8 mouse cellular contexts compared by ENCODE assay signal in the genomic region with DNA sequence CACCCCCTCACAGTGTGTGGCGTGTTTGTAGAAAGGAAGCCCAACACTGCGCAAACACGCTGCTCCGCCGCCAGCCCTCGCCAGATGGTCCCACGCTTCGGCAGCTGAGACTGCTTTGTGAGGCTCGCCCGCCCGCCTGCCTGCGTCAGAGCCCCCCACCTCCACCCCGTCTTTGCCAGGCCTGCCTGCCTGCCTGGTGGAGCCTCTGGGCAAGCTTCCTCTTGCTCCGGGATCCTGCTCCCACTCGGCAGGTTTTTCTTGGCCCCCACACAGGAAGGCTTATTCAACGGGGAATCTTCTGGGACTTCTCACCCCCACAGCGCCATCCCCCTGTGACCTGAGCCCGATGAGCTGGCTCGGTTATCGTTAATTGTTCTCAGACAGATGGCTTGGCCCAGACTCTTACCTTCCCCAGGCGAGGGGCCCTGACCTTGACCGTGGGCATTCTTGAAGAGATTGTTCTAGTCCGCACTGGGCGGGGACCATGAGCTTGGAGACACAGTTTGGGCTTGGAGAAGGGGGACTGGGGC. TPM values are rescaled to one million over a fixed set of nuclear protein-coding genes. Genes with fewer than 3 reads are reported as not detected.
DNase-seq lines count a peak whose midpoint lies in the region; ATAC-seq lines count a peak whose summit lies in the region.

No protein-coding gene starts in this region.

- H3K9me3 ChIP-seq in hindbrain, embryonic 11.5 days (ENCODE audit: control insufficient read depth, low read length): no peaks in the 10 kb centered on the region

- H3K27ac ChIP-seq in hindbrain, embryonic 11.5 days (ENCODE audit: low read depth, low read length): peak overlapping the region; percentile 74

- peak; percentile 59 for DNase-seq in adrenal gland, postnatal 25 days
- DNase-seq in cerebellum, postnatal 36 days: peak; percentile 80 to 85
- DNase-seq in frontal cortex, postnatal 25 days (ENCODE audit: low spot score in 2 of 2): peak; percentile 70 to 84
- peak; percentile 82 for DNase-seq in hindbrain, embryonic 11.5 days (ENCODE audit: low spot score)
- peak; percentile 69 for DNase-seq in left cerebral cortex, adult 11 months (ENCODE audit: low spot score)
- DNase-seq in splenic B cell, adult 2 months (ENCODE audit: low read depth, low spot score): peak; percentile 27
- DNase-seq in adipocyte (ENCODE audit: low spot score): no peak

- WGBS in hindbrain, embryonic 11.5 days: 6% methylated on average over 24 of the region's 24 CpGs

- H3K4me2 ChIP-seq in hindbrain, embryonic 11.5 days (replicated peaks; ENCODE audit: low read depth, low read length): peak overlapping the region; percentile 42

- peak; percentile 87 for ATAC-seq in hindbrain, embryonic 11.5 days (ENCODE audit: low FRiP score)
- ATAC-seq in megakaryocyte progenitor cell, adult 5-6 weeks (replicated peaks; ENCODE audit: poor library complexity): peak; percentile 52

- H3K36me3 ChIP-seq in hindbrain, embryonic 11.5 days (ENCODE audit: control insufficient read depth, insufficient read depth, low read length): no peaks in the 10 kb centered on the region
- H3K36me3 ChIP-seq in splenic B cell, adult 2 months (ENCODE audit: control insufficient read depth, insufficient read depth, low read length, poor library complexity, severe bottlenecking): no peaks in the 10 kb centered on the region

- H3K27me3 ChIP-seq in hindbrain, embryonic 11.5 days (ENCODE audit: control insufficient read depth, insufficient read depth, low read length): no peaks in the 10 kb centered on the region
- no peaks in the 10 kb centered on the region for H3K27me3 ChIP-seq in splenic B cell, adult 2 months (ENCODE audit: control insufficient read depth, insufficient read depth, low read length, poor library complexity, severe bottlenecking)

- H3K9ac ChIP-seq in hindbrain, embryonic 11.5 days (ENCODE audit: low read depth, low read length): peak overlapping the region; percentile 42

- H3K4me3 ChIP-seq in hindbrain, embryonic 11.5 days (ENCODE audit: low read depth, low read length): 0 out of 2 replicates have a peak overlapping the region, but pooled peaks have one; percentile 6

- peaks cover 17% of the 10 kb centered on the region for H3K4me1 ChIP-seq in hindbrain, embryonic 11.5 days (replicated peaks; ENCODE audit: control insufficient read depth, insufficient read depth, low read length)

RNA-seq across cellular contexts. Expression of a gene that starts 37.0 kb away (rescaled TPM):
- total RNA-seq in adrenal gland, postnatal 25 days (2021): 316 and 358 TPM in 2 replicates
- 14.5 and 21.2 TPM in 2 replicates for polyA plus RNA-seq in hindbrain, embryonic 11.5 days (2014; fragmentation: Nextera tagmentation; extraction: Ambion mirVana)
- 50.1 and 57.3 TPM in 2 replicates for total RNA-seq in megakaryocyte progenitor cell, adult 5-6 weeks (2015)
- 8.4 and 10.9 TPM in 2 replicates for total RNA-seq in megakaryocyte progenitor cell, adult 5-6 weeks (2017)
